Mouse (Mus musculus) kidney, embryonic 14.5 days (tissue): ENCODE measurements around the gene Gal. TPM values are rescaled to one million over a fixed set of nuclear protein-coding genes. Genes with fewer than 3 reads are reported as not detected.

Experiments used
- ATAC-seq: fragments of 200-750 bp; cut with Nextera tagmentation; 2 replicates; pipeline ENCODE4 v1.8.0; 2017; ENCODE audit warnings: moderate number of reproducible peaks, mild to moderate bottlenecking, moderate TSS enrichment, moderate library complexity; ENCODE audit not compliant: low FRiP score, low TSS enrichment
- H3K27ac ChIP-seq: fragments of 300-500 bp; sonication (generic); 2 replicates; pipeline ENCODE4 v1.5.1; 2014; ENCODE audit warnings: low read depth, mild to moderate bottlenecking, low read length, moderate library complexity, mixed read lengths
- H3K27me3 ChIP-seq: fragments of 300-500 bp; sonication (generic); 2 replicates; pipeline ENCODE4 v1.6.1; 2014; ENCODE audit warnings: mild to moderate bottlenecking, low read length; ENCODE audit not compliant: control insufficient read depth, insufficient read depth
- H3K36me3 ChIP-seq: fragments of 300-500 bp; sonication (generic); 2 replicates; pipeline ENCODE4 v1.6.1; 2014; ENCODE audit warnings: low read length, mixed read lengths; ENCODE audit not compliant: control insufficient read depth, insufficient read depth
- H3K4me1 ChIP-seq: fragments of 300-500 bp; sonication (generic); 2 replicates; pipeline ENCODE4 v1.6.1; 2014; ENCODE audit warnings: low read length, mixed read lengths; ENCODE audit not compliant: control insufficient read depth, insufficient read depth
- H3K4me2 ChIP-seq: fragments of 300-500 bp; sonication (generic); replicated peaks from 2 replicates; pipeline ENCODE4 v1.6.1; 2014; ENCODE audit warnings: low read depth, mild to moderate bottlenecking, low read length
- H3K4me3 ChIP-seq: fragments of 300-500 bp; sonication (generic); 2 replicates; pipeline ENCODE4 v1.5.1; 2014; ENCODE audit warnings: mild to moderate bottlenecking, low read length
- H3K9ac ChIP-seq: fragments of 300-500 bp; sonication (generic); 2 replicates; pipeline ENCODE4 v1.6.1; 2014; ENCODE audit warnings: low read depth, mild to moderate bottlenecking, low read length, moderate library complexity
- H3K9me3 ChIP-seq: fragments of 300-500 bp; sonication (generic); 2 replicates; pipeline ENCODE4 v1.6.1; 2016; ENCODE audit warnings: low read length; ENCODE audit not compliant: control insufficient read depth
- WGBS: fragments of 180-500 bp; shearing (Covaris S2); extraction: QIAGEN DNeasy Blood & Tissue Kit; methylation state at CpG from one replicate; pipeline ENCODE4 v1.1.7; 2014; 5-methylcytosine and 5-hydroxymethylcytosine counted together
- polyA plus RNA-seq: library from polyadenylated mRNA; unstranded; fragments of >200 nt; fragmentation: Nextera tagmentation; extraction: Ambion mirVana; gene quantifications from 2 replicates; pipeline ENCODE4 v1.2.1, GENCODE M21; 2014

The Gal gene
- polyA plus RNA-seq, 1 experiment from 2014 or later, result not detected

DNA sequence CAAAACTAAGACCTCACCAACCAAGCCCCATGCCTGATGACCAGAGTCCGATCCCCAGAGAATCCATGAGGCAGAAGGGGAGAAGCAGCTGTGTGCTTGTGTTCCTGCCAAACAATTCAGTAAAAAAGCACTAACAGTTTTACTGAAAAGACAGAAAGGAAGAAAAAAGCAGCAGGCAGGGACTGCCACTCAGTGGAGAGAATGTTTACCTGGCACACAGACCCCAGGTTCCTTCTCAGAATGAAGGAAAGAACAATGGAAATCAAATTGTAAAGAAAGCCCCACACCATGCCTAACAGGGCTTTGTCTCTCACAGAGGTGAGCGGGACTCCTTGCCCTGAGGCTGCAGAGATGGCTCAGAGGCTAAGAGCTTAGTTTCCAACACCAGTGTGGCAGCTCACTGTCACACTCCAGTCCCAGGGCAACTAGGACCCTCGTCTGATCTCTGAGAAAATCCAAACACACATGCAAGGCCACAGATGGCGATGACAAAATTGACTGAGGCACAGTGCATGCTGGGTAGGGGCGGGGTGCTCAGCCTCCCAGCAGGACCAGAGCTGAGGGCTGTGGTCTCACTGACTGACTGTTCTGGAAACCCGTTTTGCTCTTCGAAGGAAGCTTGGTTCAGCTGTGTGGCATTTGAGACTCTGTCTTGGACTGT lies 14.9 kb upstream of the Gal start:
- Histone ChIP-seq H3K36me3 (no peaks in the 10 kb centered on the region), H3K4me2 (no peak overlapping the region), H3K27ac (no peak overlapping the region), H3K4me1 (no peaks in the 10 kb centered on the region), H3K4me3 (no peak overlapping the region), H3K9me3 (no peaks in the 10 kb centered on the region), H3K27me3 (no peaks in the 10 kb centered on the region), H3K9ac (no peak overlapping the region)
- 70% methylated on average over 7 of the region's 7 CpGs for WGBS
- ATAC-seq, result no peak

DNA sequence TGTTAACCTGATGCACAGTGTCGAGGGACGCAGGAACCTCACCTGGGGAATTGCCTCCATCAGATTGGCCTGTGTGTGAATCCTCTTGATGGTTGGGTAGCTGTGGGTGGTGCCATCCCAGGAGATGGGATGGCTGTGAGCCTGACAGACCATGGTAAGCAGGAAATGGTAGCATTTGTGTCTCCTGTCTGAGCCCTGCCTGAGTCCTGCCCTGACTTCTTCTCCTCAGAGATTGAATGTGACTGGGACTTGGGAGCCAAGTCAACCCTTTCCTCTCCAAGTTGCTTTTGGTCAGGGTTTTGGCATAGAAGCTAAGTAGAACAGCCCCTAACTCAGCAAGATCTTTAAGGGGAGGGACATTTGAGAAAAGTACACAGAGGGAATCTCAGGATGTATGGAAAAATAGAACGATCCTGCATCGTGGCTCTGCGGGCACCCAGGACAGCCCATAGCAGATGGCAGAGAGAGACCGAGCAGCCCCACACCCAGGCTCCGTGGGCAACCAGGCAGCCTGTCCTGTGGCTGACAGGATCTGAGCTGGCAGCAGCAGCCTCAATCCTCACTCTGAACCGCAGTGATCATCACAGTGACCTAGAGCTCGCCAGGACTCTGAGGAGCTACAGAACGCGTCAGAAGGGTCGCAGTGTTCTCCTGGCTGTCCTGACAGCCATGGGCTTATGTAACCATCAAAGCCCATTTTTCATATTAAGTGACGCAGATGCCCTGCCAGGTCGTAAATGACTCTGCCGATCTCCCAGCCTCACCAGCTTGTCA lies 13.9 kb upstream of the Gal start:
- H3K27ac ChIP-seq, result no peak overlapping the region
- no peak overlapping the region for H3K9ac ChIP-seq
- no peak overlapping the region for H3K4me3 ChIP-seq
- no peaks in the 10 kb centered on the region for H3K9me3 ChIP-seq
- H3K4me2 ChIP-seq, result no peak overlapping the region
- no peaks in the 10 kb centered on the region for H3K4me1 ChIP-seq
- no peaks in the 10 kb centered on the region for H3K27me3 ChIP-seq
- ATAC-seq, result no peak
- H3K36me3 ChIP-seq, result no peaks in the 10 kb centered on the region
- WGBS, result 79% methylated on average over 15 of the region's 15 CpGs

DNA sequence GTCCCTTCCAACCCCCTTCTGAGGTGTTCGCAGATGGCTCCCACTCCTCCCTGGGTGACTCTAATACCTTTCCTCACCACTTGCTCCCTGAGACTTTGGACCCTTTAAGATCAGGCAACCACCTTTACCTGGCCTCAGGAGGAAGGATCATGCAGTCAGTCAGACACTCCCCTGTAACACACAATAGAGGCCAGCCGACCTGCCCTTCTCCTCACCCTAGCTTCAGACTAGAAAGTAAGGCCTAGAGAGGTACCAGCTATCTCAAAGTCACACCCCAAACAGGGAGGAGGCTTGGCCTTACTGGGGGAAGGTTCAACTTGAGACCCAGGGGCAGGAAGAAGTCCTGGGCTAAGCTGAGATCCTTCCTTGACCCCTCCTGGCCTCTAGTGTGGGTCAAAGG lies 9.9 kb upstream of the Gal start:
- Histone ChIP-seq H3K36me3 (no peaks in the 10 kb centered on the region), H3K9me3 (no peaks in the 10 kb centered on the region), H3K27me3 (no peaks in the 10 kb centered on the region), H3K4me3 (no peak overlapping the region), H3K4me1 (no peaks in the 10 kb centered on the region), H3K9ac (no peak overlapping the region), H3K4me2 (no peak overlapping the region), H3K27ac (no peak overlapping the region)
- ATAC-seq, result no peak
- WGBS, result 80% methylated on average over 2 of the region's 2 CpGs

DNA sequence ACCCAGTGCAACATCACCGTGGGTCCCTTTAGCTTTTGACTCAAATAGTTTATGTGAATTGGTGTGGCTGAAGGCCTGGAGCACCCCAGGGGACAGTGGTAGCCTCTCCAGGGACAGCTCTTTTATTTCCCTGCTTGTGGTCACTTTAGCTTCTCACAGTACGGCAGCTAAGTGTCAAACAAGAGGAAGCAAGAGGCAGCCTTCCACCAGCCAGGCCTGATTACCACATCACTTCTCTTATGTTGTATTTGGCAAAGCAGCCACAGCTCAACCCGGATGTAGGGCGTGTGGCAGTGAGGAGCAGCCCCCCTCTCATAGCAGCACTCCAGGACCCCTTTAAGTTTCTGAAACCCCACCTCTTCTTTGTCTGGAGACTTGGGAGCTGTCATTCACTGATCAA lies 8.6 kb upstream of the Gal start:
- WGBS, result 55% methylated on average over 4 of the region's 4 CpGs
- Histone ChIP-seq H3K27me3 (no peaks in the 10 kb centered on the region), H3K36me3 (no peaks in the 10 kb centered on the region), H3K9ac (no peak overlapping the region), H3K9me3 (no peaks in the 10 kb centered on the region), H3K4me3 (no peak overlapping the region), H3K27ac (no peak overlapping the region), H3K4me1 (no peaks in the 10 kb centered on the region), H3K4me2 (no peak overlapping the region)
- ATAC-seq, result no peak

DNA sequence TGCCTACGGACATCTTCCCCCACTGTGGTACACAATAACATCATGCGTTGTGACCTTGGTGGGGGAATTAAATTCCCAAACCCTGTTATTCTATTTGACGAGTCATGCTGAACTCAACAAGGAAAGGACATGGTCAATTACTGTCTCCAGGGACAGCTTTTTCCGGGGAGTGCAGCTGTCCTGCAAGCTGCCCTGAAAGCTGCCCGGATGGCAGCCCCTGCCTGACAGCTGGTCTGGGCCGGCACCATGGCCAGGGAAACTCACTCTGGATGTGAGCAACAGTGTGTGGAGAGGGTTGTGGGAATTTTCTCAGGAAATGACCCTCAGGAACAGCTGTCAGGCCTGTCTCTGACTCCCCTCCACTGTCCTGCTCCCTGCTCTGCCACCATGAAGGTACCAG lies 8.1 kb upstream of the Gal start:
- Histone ChIP-seq H3K4me3 (no peak overlapping the region), H3K4me1 (no peaks in the 10 kb centered on the region), H3K9ac (no peak overlapping the region), H3K4me2 (no peak overlapping the region), H3K27ac (no peak overlapping the region), H3K36me3 (no peaks in the 10 kb centered on the region), H3K27me3 (no peaks in the 10 kb centered on the region), H3K9me3 (no peaks in the 10 kb centered on the region)
- WGBS, result 53% methylated on average over 6 of the region's 6 CpGs
- no peak for ATAC-seq

DNA sequence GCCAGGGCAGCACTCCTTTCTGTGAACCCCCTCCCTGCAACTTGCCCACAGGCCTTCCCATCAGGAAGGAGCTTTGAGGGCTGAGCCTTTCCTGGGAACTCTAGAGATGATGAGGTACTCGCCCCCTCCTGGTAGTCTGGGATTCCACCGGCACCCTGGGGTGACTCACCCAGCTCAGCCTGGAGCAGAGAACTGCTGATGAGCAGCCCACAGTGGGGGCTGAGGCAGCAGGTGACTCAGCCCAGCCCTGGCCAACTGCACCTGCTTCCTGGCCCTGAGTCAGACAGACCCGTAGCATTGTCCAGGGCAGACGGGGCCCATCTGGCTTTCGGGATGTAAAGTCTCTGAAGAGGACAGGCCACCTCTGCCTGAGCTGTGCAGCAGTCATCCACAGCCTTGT lies 4.9 kb upstream of the Gal start:
- no peaks in the 10 kb centered on the region for H3K36me3 ChIP-seq
- H3K9ac ChIP-seq, result no peak overlapping the region
- peaks cover 4% of the 10 kb centered on the region; the same call in 1 of the 2 replicates for H3K4me1 ChIP-seq
- no peak overlapping the region for H3K4me3 ChIP-seq
- H3K27ac ChIP-seq, result no peak overlapping the region
- no peak overlapping the region for H3K4me2 ChIP-seq
- WGBS, result 59% methylated on average over 5 of the region's 5 CpGs
- H3K9me3 ChIP-seq, result no peaks in the 10 kb centered on the region
- peaks cover 4% of the 10 kb centered on the region; the same call in 1 of the 2 replicates for H3K27me3 ChIP-seq
- ATAC-seq, result no peak

DNA sequence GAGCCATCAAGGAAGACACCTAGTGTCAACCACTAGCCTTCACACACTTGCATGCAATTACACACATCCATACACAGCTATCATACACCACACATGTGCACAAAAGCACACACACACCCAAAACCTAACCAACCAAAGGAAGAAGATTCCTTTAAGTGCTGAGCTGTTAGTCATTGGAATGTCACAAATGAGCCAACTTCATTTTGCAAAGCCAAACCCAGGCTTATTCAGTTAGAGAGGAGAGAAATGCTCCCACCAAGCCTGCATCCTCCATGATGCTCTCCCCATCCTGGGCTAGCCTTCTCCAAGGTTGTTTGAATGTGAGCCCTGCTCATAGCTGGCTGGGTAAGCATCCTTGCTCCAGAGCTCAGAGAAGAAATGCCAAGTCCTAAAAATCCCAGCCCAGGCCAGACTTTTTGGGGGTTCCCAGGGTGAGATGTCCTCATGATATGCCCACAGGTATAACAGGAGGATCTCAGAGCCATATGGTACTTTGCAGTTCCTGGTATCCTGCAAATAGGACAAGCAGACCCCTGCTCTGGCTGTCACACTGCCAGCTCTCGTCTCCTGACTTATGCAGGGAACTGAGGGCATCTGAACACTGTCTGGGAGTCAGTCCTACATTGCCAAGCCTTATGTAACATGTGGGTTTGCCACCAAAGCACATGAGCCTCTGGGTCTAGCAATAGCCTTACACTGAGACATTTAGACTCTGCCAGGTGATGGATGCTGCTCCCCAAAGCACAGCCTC lies 8.6 kb downstream of the Gal start:
- no peaks in the 10 kb centered on the region for H3K9me3 ChIP-seq
- no peaks in the 10 kb centered on the region for H3K4me1 ChIP-seq
- 47% methylated on average over 1 of the region's 1 CpGs for whole genome bisulfite sequencing
- no peak overlapping the region for H3K4me2 ChIP-seq
- no peaks in the 10 kb centered on the region for H3K27me3 ChIP-seq
- no peaks in the 10 kb centered on the region for H3K36me3 ChIP-seq
- no peak overlapping the region for H3K9ac ChIP-seq
- no peak overlapping the region for H3K4me3 ChIP-seq
- H3K27ac ChIP-seq, result no peak overlapping the region
- ATAC-seq, result no peak

DNA sequence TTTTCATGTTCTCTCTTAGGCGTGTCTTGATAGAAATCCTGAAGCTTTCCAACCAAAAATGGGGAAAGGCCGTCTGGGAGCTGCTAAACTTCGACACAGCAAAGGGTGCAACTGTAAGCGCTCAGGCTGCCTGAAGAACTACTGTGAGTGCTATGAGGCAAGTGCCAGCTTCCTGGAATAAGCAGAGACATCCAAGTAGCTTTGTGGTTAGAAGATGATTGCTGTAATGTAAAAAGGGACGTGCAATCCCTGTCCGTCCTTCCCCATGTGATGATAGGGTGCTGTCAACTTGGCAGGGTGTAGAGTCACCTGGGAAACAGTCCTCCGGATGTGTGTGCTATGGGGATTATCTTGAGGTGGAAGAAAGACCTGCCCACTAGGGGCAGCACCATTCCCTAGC lies 10.3 kb downstream of the Gal start:
- no peak for ATAC-seq
- Histone ChIP-seq H3K36me3 (no peaks in the 10 kb centered on the region), H3K4me2 (no peak overlapping the region), H3K27me3 (no peaks in the 10 kb centered on the region), H3K27ac (no peak overlapping the region), H3K9ac (no peak overlapping the region), H3K4me1 (no peaks in the 10 kb centered on the region), H3K9me3 (no peaks in the 10 kb centered on the region), H3K4me3 (no peak overlapping the region)
- 87% methylated on average over 7 of the region's 7 CpGs for WGBS

DNA sequence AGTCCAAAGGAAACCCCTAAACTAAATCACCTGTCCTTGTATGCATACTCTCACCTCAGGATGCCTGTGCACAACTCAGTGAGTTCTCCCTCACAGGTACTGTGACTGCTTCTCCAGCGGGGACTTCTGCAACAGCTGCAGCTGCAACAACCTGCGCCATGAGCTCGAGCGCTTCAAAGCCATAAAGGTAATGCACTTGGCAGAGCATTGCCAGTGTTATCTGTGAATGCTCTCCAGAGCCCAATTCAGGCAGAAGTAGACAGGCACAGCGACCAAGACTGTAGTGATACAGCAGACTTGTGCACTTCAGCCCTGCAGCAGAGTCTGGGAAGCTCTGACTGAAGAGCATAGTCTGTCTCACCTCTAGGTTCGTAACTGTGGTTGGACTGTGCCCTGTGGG lies 12.0 kb downstream of the Gal start:
- 84% methylated on average over 6 of the region's 6 CpGs for WGBS
- Histone ChIP-seq H3K4me2 (no peak overlapping the region), H3K27ac (no peak overlapping the region), H3K36me3 (no peaks in the 10 kb centered on the region), H3K4me3 (no peak overlapping the region), H3K9ac (no peak overlapping the region), H3K27me3 (no peaks in the 10 kb centered on the region), H3K9me3 (no peaks in the 10 kb centered on the region), H3K4me1 (no peaks in the 10 kb centered on the region)
- ATAC-seq, result no peak
